Mouse (Mus musculus) heart, postnatal 10 days (tissue): Measurements from ENCODE around the gene Gm49601. TPM values are rescaled to one million over a fixed set of nuclear protein-coding genes. Genes with fewer than 3 reads are reported as not detected.

Experiments used
- DNase-seq, 2 experiments: peaks; one replicate each; pipeline ENCODE4 v3.0.0; 2021
- intact Hi-C: fragments of 180-260 bp; cut with DNase I; formaldehyde crosslinking; loops from one replicate; pipeline ENCODE4 v1.15.1; 2025
- total RNA-seq, 2 experiments: library from RNA; stranded (reverse); gene quantifications; 2 replicates each; pipeline ENCODE4 v1.2.3; 2021

Gene Gm49601
- 1 to 10 TPM; 2.2 to 4.1 TPM for total RNA-seq

- intact Hi-C loops: loop anchor here (1.0 to 5.0 kb wide), 3 partner anchors 52 to 231 kb away; no protein-coding TSS in a partner anchor
Observed at GRCm38 (mm10) chr16:18626376-18626878, at the start of gene Gm49601. Gene Gm49601, minus strand, starts transcription at chr16:18626427.

DNA sequence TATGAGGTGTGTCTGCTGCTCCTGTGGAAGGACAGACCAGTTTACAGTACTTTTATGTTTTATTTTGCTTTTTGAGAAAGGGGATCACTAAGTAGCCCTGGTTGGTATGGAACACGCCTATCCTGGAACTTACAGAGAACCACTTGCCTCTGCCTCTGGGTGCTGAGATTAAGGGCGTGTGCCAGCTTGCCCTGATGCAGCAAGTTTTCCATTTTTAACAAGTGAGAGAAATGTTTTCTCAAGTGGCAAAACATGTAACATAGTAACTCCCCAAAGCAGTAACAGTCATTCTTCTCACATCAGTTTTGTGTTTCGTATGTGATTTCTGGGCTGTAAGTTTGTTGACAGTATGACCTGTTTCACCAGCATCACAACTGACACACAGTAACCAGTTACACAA lies 46.8 kb upstream of the Gm49601 start:
- no peak for DNase-seq
- intact Hi-C loops: no loop called here

More at GRCm38 (mm10) chr16:18626376-18626878, at the start of gene Gm49601:
- peak; percentile 84 to 89 for DNase-seq

GRCm38 (mm10) chr16:18672027-18672426 lies 45.8 kb upstream of the Gm49601 start:
- no peak for DNase-seq

DNA sequence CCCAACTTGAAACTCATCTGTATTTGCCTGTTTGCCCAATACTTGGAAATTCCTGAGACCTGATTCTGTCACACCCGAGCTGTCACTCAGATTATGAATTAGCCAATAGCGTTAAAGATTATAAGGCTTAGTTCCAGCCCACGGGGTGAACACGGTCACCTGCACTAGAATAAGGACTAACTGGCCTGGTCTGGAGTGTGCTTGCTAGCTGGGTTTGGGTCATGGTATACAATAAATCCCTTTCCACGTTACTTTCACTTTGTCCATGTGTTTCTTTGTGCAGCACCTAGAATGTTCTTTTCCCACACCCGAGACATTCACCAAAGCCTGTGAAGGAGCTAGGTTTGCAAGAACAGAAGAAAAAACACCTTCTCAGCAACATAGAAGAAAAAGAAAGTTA lies 43.7 kb upstream of the Gm49601 start:
- DNase-seq: no peak
- intact Hi-C loops: no loop called here

More at GRCm38 (mm10) chr16:18672027-18672426, 45.8 kb upstream of the Gm49601 start:
- intact Hi-C loops: no loop called here

GRCm38 (mm10) chr16:18658597-18658996 lies 32.4 kb upstream of the Gm49601 start:
- intact Hi-C loops: no loop called here
- DNase-seq: no peak

DNA sequence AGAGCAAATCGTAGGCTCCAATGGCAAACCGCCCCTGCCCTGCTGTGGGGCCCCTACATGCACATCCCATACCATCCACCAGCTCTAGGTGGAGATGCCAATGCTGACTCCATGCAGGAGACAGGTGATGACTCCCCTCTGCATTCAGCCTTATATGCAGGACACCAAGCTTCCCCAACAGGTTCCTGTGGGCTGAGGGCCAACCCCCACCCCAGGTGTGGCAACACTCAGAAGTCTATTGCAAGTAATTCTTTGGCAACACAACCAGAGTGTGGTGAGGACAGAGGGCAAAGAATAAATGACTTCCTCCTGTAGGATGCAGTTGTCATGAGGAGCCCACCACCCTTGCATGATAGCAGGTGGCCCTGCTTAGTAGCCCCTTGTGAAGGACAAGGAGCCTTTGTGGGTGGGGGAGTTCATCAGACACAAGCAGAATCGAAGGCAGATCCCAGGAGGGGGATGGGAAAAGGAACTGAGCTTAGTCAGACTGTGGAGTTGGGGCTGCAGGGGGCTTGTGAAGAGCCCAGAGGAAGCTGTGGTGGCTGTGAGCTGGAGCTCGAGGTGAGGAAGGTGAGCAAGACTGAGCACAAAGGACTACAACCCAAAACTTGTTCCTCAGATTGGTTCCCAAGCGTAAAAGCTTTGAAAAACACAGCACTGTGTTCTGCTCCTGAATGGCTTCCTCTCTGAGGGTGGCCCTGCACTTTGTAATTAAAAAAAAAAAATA lies 29.3 kb upstream of the Gm49601 start:
- DNase-seq: no peak
- intact Hi-C loops: no loop called here

DNA sequence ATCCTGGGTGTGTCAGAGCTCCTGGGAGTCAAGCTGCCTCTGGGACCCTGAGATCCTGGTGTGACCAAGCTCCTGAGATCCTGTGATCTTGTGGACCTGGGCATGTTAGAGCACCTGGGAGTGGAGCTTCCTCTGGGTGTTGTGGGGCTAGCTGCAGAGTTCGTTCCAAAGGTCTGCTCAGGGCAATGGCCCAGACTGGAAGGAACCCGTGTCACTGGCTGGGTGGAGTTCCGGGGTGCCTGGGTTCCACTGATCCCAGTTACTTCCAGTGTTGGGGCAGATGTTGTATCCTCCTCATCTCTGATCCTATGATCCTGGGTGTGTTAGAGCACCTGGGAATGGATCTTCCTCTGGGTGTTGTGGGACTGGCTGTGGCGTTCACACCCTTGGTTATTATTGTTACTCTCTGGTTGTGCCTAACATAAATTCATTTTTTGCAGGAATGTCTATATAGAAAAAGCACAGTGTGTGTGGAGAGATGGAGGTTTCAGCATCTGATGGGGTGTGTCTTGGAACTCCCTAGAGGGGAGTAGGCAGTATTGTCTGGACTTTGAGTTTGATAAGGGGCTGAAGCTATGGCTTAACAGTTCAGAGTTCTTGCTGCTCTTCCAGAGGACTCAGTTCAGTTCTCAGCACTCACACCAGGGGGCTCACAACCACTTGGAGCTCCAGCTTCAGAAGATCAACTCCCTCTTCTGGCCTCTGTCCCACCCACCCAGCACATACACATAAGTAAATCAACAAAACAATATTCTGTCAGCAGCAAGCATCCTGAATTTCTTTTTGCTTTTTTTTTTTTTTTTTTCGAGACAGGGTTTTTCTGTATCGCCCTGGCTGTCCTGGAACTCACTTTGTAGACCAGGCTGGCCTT lies 27.3 kb upstream of the Gm49601 start:
- intact Hi-C loops: no loop called here

GRCm38 (mm10) chr16:18649126-18649525 lies 22.9 kb upstream of the Gm49601 start:
- no peak for DNase-seq
- intact Hi-C loops: no loop called here

More for the DNA sequence above, 27.3 kb upstream of the Gm49601 start:
- DNase-seq: no peak

DNA sequence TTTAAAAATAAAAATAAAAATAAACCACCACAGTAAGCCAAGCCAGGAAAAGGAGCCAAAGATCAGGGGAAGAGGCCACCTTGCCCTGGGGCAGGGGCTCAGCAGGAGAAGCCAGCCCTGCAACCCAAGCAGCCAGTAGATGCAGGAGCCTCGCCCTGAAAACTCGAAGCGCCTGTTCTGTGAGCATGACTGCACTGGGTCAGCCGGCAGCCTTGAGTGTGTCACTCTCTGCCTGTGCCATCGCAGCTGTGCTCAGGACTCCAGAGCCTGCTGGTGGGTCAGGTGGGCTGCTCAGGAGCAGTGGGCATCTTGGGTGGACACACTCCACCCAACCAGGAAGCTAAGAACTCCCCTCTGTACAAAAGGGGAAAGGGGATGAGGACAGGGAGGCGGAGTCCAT lies 19.1 kb upstream of the Gm49601 start:
- no peak for DNase-seq
- intact Hi-C loops: no loop called here

DNA sequence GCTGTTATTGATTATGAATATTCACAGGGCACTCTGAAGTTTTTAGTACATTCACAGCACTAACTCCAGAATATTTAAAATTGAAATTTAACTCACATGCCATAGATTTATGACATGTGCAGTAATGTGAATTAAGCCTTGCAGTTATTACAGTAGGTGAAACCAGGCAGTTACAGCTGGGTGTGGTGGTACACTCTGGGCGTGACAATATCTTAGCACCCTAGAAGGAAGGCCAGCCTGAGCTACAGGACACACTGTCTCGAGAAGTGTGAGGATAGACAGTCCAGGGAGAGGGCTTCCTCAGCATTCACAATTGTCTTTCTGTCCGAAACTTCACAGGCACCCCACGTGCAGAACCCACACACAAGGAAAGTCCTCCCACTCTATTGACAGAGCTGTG lies 18.3 kb upstream of the Gm49601 start:
- intact Hi-C loops: no loop called here

DNA sequence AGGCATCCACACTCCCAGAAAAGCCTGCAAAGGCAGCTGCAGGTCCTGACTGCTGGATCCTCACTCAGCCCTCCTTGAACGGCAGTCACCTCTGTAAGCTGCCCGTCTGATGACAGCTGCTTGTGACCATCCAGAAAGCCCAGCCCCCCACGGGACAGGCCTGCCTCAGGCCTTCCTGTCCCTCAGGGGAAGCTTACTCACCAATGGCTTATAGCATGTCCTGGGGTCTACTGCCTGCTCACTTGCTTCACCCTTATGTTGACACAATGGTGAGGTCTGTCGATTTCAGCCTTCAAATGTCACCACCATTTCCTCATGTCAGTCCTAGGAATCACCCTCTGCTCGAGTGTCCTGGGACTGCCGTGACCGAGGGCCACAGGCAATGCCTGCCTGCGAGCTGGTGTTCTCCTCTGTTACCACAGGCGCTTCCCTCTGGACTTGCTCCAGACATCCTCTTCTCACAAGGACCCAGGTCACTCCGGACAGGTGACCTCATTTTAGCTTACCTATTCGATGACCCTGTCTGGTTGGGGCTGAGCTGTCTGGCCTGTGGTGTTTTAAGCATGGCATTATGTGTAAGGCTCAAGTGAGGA lies 17.3 kb upstream of the Gm49601 start:
- intact Hi-C loops: no loop called here
- no peak for DNase-seq

More for the DNA sequence above, 18.3 kb upstream of the Gm49601 start:
- no peak for DNase-seq

DNA sequence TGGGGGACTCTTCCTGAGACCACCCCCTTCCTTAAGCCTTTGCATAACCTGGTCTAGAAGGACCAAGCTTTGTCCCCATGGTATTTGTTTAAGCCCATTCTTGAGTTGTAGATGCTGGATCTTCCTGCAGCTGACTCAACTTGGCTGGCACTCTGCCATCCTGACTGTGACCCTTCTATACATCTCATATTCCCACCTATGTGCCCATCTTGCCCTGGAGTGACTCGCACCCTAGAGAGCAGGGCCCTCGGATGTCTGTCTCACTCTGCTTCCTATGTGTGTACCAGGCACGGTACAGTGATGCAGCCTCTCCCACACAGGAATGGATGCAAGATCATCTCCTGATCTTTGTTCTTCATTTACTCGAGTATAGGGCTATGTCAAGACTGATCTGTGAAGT lies 16.7 kb upstream of the Gm49601 start:
- DNase-seq: no peak
- intact Hi-C loops: no loop called here

- intact Hi-C loops: no loop called here
- DNase-seq: no peak
Observed at GRCm38 (mm10) chr16:18642291-18642690, 16.1 kb upstream of the Gm49601 start.

DNA sequence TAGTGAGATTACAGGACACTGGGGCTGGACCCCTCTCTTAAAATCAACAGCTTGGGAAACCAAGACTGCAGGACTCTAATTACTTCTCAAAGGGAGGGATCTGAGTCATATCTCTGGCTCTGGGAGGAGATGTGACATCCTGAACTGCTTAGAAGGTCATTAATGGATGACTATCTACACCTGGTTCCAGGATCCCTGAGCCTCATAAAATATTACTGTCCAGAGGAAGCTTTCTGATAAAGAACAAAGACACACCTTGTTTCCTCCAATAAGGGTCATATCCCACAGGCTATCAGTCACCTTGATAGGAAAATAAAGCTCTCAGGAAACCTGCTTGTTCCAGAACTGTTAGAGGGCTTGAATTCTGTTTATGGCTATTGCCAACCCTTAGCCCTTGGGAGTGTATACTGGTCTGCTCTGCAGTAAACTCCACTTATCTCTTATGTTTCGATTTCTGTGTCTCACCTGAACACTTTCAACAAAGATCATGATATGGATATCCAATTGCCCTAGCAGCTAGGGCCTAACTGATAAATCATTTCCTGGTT lies 13.2 kb upstream of the Gm49601 start:
- intact Hi-C loops: no loop called here
- no peak for DNase-seq

DNA sequence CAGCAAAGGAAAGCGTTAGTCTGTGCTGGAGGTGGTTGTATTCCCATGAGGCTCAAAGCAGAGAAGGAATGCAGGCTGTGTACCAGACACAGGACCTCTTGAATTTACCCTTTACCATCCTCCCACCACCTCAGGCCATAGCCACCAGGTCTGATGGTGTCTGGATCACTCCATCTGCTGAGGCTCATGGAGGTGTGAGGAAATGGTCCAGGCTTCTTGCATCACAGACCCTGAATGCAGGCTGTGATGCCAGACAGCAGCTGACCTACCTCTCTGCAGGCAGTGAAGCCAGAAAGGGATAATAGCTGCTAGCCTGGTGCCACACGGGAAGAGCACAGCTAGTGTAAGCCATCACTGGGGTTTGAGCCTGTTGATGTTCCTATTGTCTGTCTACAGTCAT lies 12.2 kb upstream of the Gm49601 start:
- no peak for DNase-seq
- intact Hi-C loops: no loop called here

GRCm38 (mm10) chr16:18636804-18637203 lies 10.6 kb upstream of the Gm49601 start:
- intact Hi-C loops: no loop called here
- DNase-seq: no peak

- DNase-seq: no peak
- intact Hi-C loops: no loop called here
Observed at GRCm38 (mm10) chr16:18636401-18636800, 10.2 kb upstream of the Gm49601 start.

- intact Hi-C loops: no loop called here
Observed at GRCm38 (mm10) chr16:18633333-18633732, 7.1 kb upstream of the Gm49601 start.

GRCm38 (mm10) chr16:18632816-18633215 lies 6.6 kb upstream of the Gm49601 start:
- DNase-seq: no peak
- intact Hi-C loops: no loop called here

More at GRCm38 (mm10) chr16:18633333-18633732, 7.1 kb upstream of the Gm49601 start:
- no peak for DNase-seq

GRCm38 (mm10) chr16:18632059-18632458 lies 5.8 kb upstream of the Gm49601 start:
- intact Hi-C loops: no loop called here
- DNase-seq: no peak

GRCm38 (mm10) chr16:18631141-18631540 lies 4.9 kb upstream of the Gm49601 start:
- intact Hi-C loops: no loop called here

More at GRCm38 (mm10) chr16:18631141-18631540, 4.9 kb upstream of the Gm49601 start:
- DNase-seq: no peak
